In genomic region chr10:86705318-86705921, GRCm38 (mm10) we compare ENCODE assay signal across 8 mouse cellular contexts. TPM values are rescaled to one million over a fixed set of nuclear protein-coding genes. Genes with fewer than 3 reads are reported as not detected.
A peak's percentile ranks its signal among the peaks of the same experiment; 100 is the strongest.
DNase-seq lines count a peak whose midpoint lies in the region; ATAC-seq lines count a peak whose summit lies in the region.

TSS of gene Hsp90b1 (minus strand) at chr10:86705509.
TSS of gene Ttc41 (plus strand) at chr10:86705811.

- no peaks in the 10 kb centered on the region for H3K9me3 ChIP-seq in hindbrain, embryonic 15.5 days

- H3K36me3 ChIP-seq in hindbrain, embryonic 15.5 days, result peaks cover 28% of the 10 kb centered on the region

- peak; percentile 99 for DNase-seq in T-cell, adult 2 months (ENCODE audit: low spot score)
- peak; percentile 99 for DNase-seq in cerebellum, postnatal 36 days
- peak; percentile 100 for DNase-seq in frontal cortex, postnatal 36 days (ENCODE audit: low spot score in 2 of 2)
- peak; percentile 99 for DNase-seq in left cerebral cortex, adult 11 months (ENCODE audit: low spot score)
- peak; percentile 99 to 100 for DNase-seq in lung, postnatal 4 days
- DNase-seq in retina, postnatal 7 days (ENCODE audit: low read depth, low spot score), result peak; percentile 98
- DNase-seq in urinary bladder, adult 2 months (ENCODE audit: low spot score), result peak; percentile 98

- peaks cover 46% of the 10 kb centered on the region for H3K4me1 ChIP-seq in hindbrain, embryonic 15.5 days (replicated peaks)

- H3K27me3 ChIP-seq in hindbrain, embryonic 15.5 days, result no peaks in the 10 kb centered on the region

- WGBS in hindbrain, embryonic 15.5 days, result under 1% methylated on average over 51 of the region's 51 CpGs

- peak within 1 kb of the TSS; percentile 81 for H3K4me2 ChIP-seq in hindbrain, embryonic 15.5 days

- peak within 1 kb of the TSS; percentile 62 for H3K4me3 ChIP-seq in hindbrain, embryonic 15.5 days

- H3K9ac ChIP-seq in hindbrain, embryonic 15.5 days, result peak within 1 kb of the TSS; percentile 74

- peak within 1 kb of the TSS; percentile 93 for H3K27ac ChIP-seq in hindbrain, embryonic 15.5 days (replicated peaks)

- peak; percentile 98 for ATAC-seq in hindbrain, embryonic 15.5 days (ENCODE audit: low FRiP score, low read depth)

RNA-seq across cellular contexts. Expression of gene Hsp90b1, which starts in this region (rescaled TPM):
- polyA plus RNA-seq in hindbrain, embryonic 15.5 days (2015; fragmentation: Nextera tagmentation; extraction: Ambion mirVana), result 308 and 330 TPM in 2 replicates
- 197 and 228 TPM in 2 replicates for polyA plus RNA-seq in urinary bladder, adult 2 months (2012; rRNA removed)

RNA-seq across cellular contexts. Expression of gene Ttc41, which starts in this region (rescaled TPM):
- 1.7 and 2.0 TPM in 2 replicates for polyA plus RNA-seq in hindbrain, embryonic 15.5 days (2015; fragmentation: Nextera tagmentation; extraction: Ambion mirVana)
- polyA plus RNA-seq in urinary bladder, adult 2 months (2012; rRNA removed), result 2.3 and 2.7 TPM in 2 replicates

Comparison
In these comparisons a context has a peak if more than half of its experiments do, and no peak if none do; other contexts are left out.
1. Peak in every context shown above with its lines: DNase-seq, ATAC-seq, H3K4me3 ChIP-seq and H3K27ac ChIP-seq.